Mouse (Mus musculus) liver, embryonic 14.5 days (tissue): ENCODE measurements around the gene Gm49630. TPM values are rescaled to one million over a fixed set of nuclear protein-coding genes. Genes with fewer than 3 reads are reported as not detected.
"Not testable (repeated sequence)": the region's sequence is repeated elsewhere in the genome, so short reads cannot be mapped to it uniquely, and the experiment has no call there.

ENCODE experiments used
- ATAC-seq: fragments of 200-750 bp; cut with Nextera tagmentation; 2 replicates; pipeline ENCODE4 v1.8.0; 2017; ENCODE audit warnings: moderate number of reproducible peaks, mild to moderate bottlenecking, moderate library complexity; ENCODE audit not compliant: insufficient read depth
- DNase-seq, 3 experiments: peaks; one replicate each; pipeline ENCODE4 v3.0.0-alpha.2; 2012 to 2013; ENCODE audit warnings: low read depth in 3 of 3, low spot score in 3 of 3
- H3K27ac ChIP-seq: fragments of 300-500 bp; sonication (generic); 2 replicates; pipeline ENCODE4 v1.5.1; 2014; ENCODE audit warnings: moderate library complexity, mild to moderate bottlenecking, control low read depth, inconsistent platforms
- H3K27me3 ChIP-seq: fragments of 300-500 bp; sonication (generic); 2 replicates; pipeline ENCODE4 v1.6.1; 2014; ENCODE audit warnings: mild to moderate bottlenecking, low read length, moderate library complexity; ENCODE audit not compliant: control insufficient read depth, insufficient read depth
- H3K36me3 ChIP-seq: fragments of 300-500 bp; sonication (generic); replicated peaks from 2 replicates; pipeline ENCODE4 v1.6.1; 2014; ENCODE audit warnings: low read depth; ENCODE audit not compliant: control insufficient read depth, insufficient read depth
- H3K4me1 ChIP-seq, 2 experiments: fragments of 200-500 bp in 1 of 2; fragments of 300-500 bp in 1 of 2; sonication (generic) in 1 of 2; replicated peaks; 2 replicates each; pipeline ENCODE4 v1.6.1; 2012 to 2014; ENCODE audit warnings: antibody characterized with exemption in 1 of 2, inconsistent platforms in 1 of 2, low read length in 1 of 2; ENCODE audit not compliant: control insufficient read depth in 2 of 2, insufficient read depth in 2 of 2
- H3K4me2 ChIP-seq: fragments of 300-500 bp; sonication (generic); 2 replicates; pipeline ENCODE4 v1.6.1; 2014; ENCODE audit warnings: low read depth, mild to moderate bottlenecking, control low read depth, moderate library complexity
- H3K4me3 ChIP-seq, 2 experiments: fragments of 200-500 bp in 1 of 2; fragments of 300-500 bp in 1 of 2; sonication (generic) in 1 of 2; 2 replicates each; pipeline ENCODE4 v1.5.1; 2012 to 2014; ENCODE audit warnings: low read depth in 2 of 2, low read length in 2 of 2, mild to moderate bottlenecking in 2 of 2, control low read depth in 1 of 2, inconsistent platforms in 1 of 2, moderate library complexity in 1 of 2; ENCODE audit not compliant: insufficient read depth in 1 of 2
- H3K9ac ChIP-seq: fragments of 300-500 bp; sonication (generic); replicated peaks from 2 replicates; pipeline ENCODE4 v1.6.1; 2014; ENCODE audit warnings: mild to moderate bottlenecking, control low read depth, moderate library complexity
- H3K9me3 ChIP-seq: fragments of 300-500 bp; sonication (generic); 2 replicates; pipeline ENCODE4 v1.6.1; 2016; ENCODE audit warnings: low read length, mixed read lengths; ENCODE audit not compliant: control insufficient read depth
- WGBS: fragments of 180-500 bp; shearing (Covaris S2); extraction: QIAGEN DNeasy Blood & Tissue Kit; methylation state at CpG from one replicate; pipeline ENCODE4 v1.1.7; 2014; ENCODE audit not compliant: insufficient replicate concordance; 5-methylcytosine and 5-hydroxymethylcytosine counted together
- polyA plus RNA-seq, 2 experiments: library from polyadenylated mRNA; depleted of rRNA in 1 of 2; stranded (reverse) in 1 of 2; unstranded in 1 of 2; fragments of >200 nt; fragmentation: Nextera tagmentation in 1 of 2; extraction: Ambion mirVana in 1 of 2; gene quantifications; 2 replicates each; pipeline versions ENCODE4 v1.2.1 to v1.2.3; 2012 to 2014

Gm49630 gene
- polyA plus RNA-seq, 2 experiments: not detected

DNA sequence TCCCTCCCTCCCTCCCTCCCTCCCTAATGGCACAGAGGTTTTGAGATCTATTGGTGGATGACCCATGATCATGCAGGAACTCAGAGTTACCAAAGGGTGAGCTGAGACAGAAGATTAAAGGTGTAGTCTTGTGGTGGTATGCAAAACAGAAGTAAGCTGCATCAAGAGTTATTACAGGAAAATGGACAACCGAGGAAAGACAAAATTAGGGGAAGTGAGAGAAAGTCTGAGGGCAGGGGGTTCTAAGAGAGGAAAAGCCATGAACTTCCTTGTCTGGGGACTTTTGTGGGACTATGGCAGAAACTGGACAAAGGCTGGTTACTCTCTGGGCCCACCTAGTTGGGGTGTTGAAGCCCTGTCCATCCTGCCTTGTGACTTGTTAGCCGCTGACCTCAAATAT, 24.5 kb upstream of the Gm49630 start:
- not testable (repeated sequence) for H3K27me3 ChIP-seq, DNase-seq, H3K27ac ChIP-seq, H3K4me1 ChIP-seq, H3K9ac ChIP-seq, ATAC-seq, H3K4me2 ChIP-seq, H3K36me3 ChIP-seq, H3K4me3 ChIP-seq, H3K9me3 ChIP-seq
- no CpG with 5 or more reads among the region's 2 CpGs for WGBS

DNA sequence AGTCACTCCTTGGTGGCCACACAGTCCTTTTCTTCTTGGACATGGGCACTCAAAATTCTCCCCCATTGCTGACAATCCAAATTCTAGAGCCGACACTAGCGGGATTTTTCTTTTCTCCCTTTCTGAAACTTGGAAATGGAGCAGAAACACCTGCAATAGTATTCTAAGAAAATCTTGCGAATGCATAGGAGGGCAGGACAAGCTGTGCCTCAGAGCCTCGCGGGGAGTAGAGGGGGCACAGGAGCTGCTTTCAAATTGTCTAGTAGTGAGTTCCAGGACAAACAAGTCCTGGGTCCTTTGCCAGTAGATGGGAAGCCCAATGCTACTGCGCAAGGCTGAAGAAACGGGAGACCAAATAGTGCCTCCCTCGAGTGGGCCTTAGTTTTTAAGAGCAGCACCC, 23.9 kb upstream of the Gm49630 start:
- DNase-seq, H3K27me3 ChIP-seq, H3K9ac ChIP-seq, H3K9me3 ChIP-seq, H3K4me1 ChIP-seq, H3K4me2 ChIP-seq, ATAC-seq, H3K27ac ChIP-seq, H3K36me3 ChIP-seq, H3K4me3 ChIP-seq: not testable (repeated sequence)
- WGBS: 78% methylated on average over 7 of the region's 8 CpGs

DNA sequence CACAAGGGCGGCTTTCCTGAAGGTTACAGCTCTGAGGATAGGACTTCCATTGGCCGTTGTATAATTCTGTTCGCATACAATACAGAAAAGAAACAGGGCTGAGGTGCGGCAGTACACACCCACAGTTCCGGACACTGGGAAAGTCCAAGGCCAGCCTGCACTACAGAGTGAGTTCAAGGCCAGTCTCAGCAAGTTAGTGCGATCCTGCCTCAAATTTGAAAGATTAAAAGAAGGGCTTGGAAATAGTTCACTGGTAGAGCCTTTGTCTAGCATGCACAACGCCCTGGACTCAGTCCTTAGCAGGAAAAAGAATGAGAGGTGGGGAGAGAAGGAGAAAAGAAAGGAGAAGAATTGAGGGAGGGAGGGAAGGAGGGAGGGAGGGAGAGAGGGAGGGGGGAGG, 23.3 kb upstream of the Gm49630 start:
- not testable (repeated sequence) for ATAC-seq

DNA sequence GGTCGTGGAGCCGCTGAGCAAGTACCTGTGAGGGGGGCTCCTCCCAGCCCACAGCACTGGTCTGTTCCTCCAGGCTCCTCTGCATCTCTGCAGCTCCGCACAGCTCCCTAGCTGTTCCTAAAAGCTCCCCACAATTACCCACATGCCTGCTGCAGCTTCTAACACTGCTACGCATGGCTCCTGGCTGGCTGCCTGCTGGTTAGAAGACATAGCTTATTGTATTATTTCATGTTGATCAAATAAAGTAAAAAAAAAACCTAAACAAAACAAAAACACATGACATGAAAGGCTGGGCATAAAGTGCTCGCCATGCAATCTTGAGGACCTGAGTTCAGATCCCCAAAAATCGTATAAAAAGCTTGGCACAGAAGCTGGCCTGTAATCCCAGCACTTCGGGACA, 18.1 kb upstream of the Gm49630 start:
- H3K27ac ChIP-seq, H3K27me3 ChIP-seq, H3K36me3 ChIP-seq, DNase-seq, H3K4me3 ChIP-seq, H3K4me1 ChIP-seq, ATAC-seq, H3K9ac ChIP-seq, H3K4me2 ChIP-seq, H3K9me3 ChIP-seq: not testable (repeated sequence)
- 51% methylated on average over 7 of the region's 7 CpGs for WGBS

More for the DNA sequence above, 23.3 kb upstream of the Gm49630 start:
- WGBS: 69% methylated on average over 7 of the region's 7 CpGs
- H3K9me3 ChIP-seq, H3K9ac ChIP-seq, H3K4me2 ChIP-seq, H3K4me3 ChIP-seq, H3K36me3 ChIP-seq, DNase-seq, H3K27ac ChIP-seq, H3K27me3 ChIP-seq, H3K4me1 ChIP-seq: not testable (repeated sequence)

DNA sequence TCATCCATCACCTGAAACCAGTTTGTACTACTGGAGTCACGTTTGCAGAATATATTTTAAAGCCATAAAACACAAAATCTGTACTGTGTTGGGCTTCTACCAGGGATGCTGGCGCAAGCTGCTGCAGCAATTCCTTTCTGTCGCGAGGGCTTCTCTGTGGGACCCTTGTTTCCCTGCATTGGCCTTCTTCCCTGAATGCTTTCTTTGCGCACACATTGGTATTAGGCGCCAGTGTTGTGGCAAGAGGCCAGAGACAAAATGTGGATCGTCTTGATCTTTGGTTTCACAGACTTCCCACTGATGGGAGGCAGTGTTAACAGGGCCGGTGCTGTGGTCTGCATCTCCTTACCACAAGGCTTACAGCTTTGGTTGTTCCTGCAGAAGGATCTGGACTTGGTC, 17.2 kb upstream of the Gm49630 start:
- H3K36me3 ChIP-seq, ATAC-seq, H3K4me3 ChIP-seq, H3K9ac ChIP-seq, H3K27ac ChIP-seq, H3K4me2 ChIP-seq, H3K4me1 ChIP-seq, H3K27me3 ChIP-seq, DNase-seq, H3K9me3 ChIP-seq: not testable (repeated sequence)
- WGBS: 63% methylated on average over 6 of the region's 8 CpGs

DNA sequence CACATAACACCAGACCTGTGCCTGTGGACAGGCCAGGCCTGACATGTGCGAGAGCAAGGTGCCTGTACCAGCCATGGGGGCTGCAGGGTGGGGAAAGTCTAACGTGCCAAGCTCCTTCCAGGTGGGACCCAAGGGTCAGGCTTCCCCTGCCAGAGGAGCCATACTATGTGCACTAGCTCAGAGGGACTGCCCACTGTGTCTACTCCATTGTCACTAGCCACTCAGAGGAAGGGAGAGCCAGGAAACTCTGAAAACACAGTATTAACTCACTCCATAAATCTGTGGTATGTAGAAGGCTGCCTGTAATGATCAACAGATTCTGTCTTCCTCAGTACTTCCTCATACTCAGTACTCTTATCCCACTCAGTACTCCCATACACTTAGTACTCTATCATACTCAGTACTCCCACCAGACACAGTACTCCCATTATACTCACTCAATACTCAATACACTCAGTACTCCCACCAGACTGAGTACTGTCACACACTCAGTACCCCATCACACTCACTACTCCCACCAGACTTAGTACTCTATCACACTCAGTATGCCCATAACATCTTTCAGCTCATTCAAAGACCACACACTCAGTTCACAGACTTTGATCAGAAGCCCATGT, 16.7 kb upstream of the Gm49630 start:
- WGBS: no CpG with 5 or more reads among the region's 2 CpGs
- not testable (repeated sequence) for H3K4me2 ChIP-seq, H3K27me3 ChIP-seq, H3K9me3 ChIP-seq, H3K4me1 ChIP-seq, H3K4me3 ChIP-seq, H3K27ac ChIP-seq, ATAC-seq, H3K36me3 ChIP-seq, DNase-seq, H3K9ac ChIP-seq

DNA sequence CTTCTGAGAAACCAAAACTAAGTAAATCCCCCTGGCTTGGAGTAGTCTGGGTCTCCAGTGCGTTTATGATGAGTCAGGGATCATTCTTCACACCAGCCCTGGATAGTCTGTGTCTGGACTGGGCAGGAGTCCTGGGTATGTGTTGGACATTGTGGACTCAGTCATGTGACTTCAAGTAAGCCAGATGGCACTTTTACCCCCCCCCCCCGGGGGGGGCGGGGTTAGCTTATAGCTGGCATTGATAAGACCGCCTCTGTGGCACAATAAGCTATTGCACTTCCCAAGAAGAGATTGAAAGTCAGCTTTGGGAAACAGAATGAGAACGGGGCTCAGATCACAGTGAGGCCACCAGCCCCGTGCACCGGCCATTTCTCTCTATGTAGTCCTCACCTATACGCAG, 14.2 kb upstream of the Gm49630 start:
- not testable (repeated sequence) for H3K36me3 ChIP-seq, H3K9ac ChIP-seq, H3K4me1 ChIP-seq, H3K27me3 ChIP-seq, H3K9me3 ChIP-seq, ATAC-seq, H3K4me2 ChIP-seq, H3K4me3 ChIP-seq, DNase-seq, H3K27ac ChIP-seq
- WGBS: 43% methylated on average over 8 of the region's 8 CpGs

DNA sequence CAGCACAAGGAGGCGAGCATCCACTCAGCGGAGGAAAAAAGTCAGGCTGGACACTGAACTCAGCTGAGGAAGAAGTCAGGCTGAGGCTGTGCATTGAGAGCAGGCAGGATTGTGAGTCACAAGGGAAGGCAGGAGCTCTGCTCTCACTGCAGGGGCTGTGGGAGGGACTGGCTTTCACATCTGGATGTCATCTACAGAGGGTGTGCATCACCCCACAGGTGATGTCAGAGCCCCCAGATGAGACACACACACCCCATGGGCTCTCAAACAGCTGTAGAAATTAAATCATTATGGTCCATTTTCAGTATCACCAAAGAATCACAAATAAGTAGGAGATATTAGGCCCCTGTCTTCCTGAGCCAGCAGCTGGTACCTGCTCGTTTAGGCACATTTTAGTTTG, 13.6 kb upstream of the Gm49630 start, which contains the start of gene Unc93a2:
TSS of gene Unc93a2 (minus strand) at position 101 of the 400 bp plus-strand sequence.
- H3K4me2 ChIP-seq, H3K4me3 ChIP-seq, DNase-seq, H3K27ac ChIP-seq, ATAC-seq, H3K27me3 ChIP-seq, H3K4me1 ChIP-seq, H3K36me3 ChIP-seq, H3K9me3 ChIP-seq, H3K9ac ChIP-seq: not testable (repeated sequence)
- WGBS: 57% methylated on average over 3 of the region's 3 CpGs
